Mouse (Mus musculus) heart, postnatal 25 days (tissue): ENCODE measurements around the gene Fam120a. TPM values are rescaled to one million over a fixed set of nuclear protein-coding genes. Genes with fewer than 3 reads are reported as not detected.

Experiments
- DNase-seq: peaks from one replicate; pipeline ENCODE4 v3.0.0; 2022; ENCODE audit warnings: low spot score
- intact Hi-C: fragments of 180-260 bp; cut with DNase I; formaldehyde crosslinking; loops from one replicate; pipeline ENCODE4 v1.15.1; 2025
- total RNA-seq, 2 experiments: library from RNA; stranded (reverse); gene quantifications; 2 replicates each; pipeline ENCODE4 v1.2.3; 2021

The Fam120a gene
- total RNA-seq, 2 experiments from 2014 or later: 110 to 116 TPM

DNA sequence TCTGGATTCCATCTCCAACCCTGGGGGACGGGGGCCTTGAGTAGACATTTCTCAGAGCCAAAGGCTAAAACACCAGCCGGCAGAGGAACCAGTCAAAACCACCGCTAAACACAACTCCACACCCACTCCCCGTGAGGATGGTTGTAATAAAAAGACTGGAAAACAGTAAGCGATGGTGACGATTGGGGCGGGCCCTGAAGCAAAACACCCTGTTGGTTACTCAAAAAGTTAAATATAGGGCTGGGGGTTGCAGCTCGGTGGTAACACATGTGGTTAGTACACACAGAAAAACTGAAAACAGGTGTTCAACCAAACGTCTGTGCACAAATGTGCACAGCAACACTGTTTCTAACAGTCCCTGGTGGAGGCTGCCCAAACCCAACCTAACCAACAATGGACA lies 104.3 kb downstream of the Fam120a start:
- intact Hi-C loops: no loop called here
- no peak for DNase-seq

DNA sequence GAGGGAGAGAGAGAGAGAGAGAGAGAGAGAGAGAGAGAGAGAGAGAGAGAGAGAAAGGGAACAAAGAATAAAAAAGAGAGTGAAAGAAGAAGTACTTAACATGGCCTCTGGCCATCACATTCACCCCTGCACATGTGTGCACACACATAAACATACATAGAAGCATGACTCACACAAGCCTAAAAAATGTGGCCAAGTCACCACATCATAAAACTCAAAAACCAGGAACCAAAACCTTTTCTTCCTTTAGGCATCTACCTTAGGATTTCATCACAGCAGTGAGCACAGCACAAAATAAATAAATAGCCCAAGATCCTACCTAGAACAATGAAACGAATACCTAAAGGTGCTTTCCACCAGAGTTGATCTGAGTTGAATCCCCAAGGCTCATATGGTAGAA lies 105.9 kb downstream of the Fam120a start:
- intact Hi-C loops: no loop called here
- DNase-seq: no peak

DNA sequence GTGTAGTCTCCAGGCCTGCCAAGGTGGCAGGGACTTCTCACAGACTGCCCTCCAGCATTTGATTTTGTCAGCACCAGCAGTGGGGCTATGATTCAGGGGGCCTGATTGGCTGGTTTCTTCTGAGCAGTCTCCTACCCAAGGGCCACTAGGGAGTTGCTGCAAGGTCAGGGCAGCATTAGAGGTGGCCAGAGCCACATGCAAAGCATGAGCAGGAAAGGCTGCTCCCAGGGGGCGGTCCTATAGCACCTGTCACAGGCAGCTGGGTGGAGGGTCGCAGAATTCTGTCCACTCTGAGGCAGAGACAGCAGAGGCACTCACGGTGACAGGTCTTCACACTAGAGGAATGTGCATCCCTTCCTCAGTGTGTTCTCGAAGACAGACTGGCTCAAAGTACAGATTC lies 109.0 kb downstream of the Fam120a start:
- intact Hi-C loops: no loop called here
- DNase-seq: no peak

DNA sequence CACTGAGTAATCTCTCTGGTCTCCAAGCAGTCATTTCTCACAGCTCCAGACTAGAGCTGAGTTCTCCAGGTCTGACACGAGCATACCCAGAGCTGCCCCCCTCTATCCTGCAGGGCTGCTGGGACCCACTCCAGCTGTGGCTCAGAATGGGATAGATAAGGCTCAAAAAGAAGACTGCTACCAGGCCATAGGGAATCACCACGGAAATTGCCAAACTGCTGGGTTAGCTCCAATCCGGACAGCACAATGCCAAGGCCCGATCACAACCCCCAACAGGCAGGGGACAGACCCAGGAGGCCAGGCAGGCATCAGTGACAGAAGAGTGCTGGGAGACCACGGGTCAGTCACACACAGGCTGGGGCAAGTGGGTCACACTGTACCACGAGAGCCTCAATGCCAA lies 109.8 kb downstream of the Fam120a start:
- intact Hi-C loops: no loop called here
- DNase-seq: no peak

DNA sequence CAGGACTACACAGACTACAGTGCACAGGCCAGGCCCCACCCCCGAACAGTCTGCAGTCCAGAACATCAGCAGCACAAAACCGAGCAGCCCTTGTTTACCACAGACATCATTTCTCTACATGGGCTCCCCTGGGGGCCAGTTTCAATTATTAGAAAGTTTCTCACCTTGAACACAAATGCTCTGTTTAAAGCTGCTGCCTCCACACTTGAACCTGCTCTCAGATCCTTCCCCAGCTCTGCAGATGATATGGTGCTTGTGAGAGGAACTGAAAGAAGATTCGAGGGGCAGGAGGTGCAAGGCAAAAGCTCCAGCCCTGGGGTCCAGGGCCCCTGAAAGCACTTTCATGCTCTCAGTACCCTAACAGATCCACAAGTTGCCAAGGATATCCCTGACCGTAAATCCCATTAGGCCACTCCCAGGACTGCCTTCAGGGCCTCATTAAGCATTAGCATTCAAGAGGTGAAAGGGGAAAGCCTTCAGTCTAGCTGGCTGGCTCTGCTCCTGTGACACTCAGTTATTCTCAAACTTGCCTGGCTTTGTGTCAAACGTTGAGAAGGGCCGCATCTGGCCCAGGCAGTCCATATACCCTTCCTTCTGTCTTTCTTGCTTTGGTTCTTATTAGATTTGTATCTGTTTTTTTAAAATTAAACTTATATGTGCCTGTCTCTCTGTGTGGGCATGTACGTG lies 110.4 kb downstream of the Fam120a start:
- DNase-seq: no peak
- intact Hi-C loops: no loop called here

DNA sequence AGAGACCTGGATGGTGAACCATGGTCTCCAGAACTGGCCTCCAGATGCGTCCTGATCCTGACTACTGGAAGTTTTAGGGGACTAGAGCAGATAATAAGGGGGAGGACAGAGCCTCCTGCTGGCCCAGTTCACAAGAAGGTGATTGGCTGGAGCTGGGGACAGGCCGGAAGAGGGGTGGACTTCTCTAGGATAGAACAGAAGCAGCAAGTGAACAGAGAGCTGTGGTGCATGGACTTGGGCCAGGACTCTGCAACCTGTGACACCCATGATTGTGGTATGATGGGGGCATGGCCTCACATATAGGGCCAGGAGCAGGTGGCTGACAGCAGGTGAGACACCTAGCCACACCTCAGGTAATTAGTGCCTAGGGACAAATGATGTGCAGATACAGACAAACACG lies 113.9 kb downstream of the Fam120a start:
- intact Hi-C loops: no loop called here
- no peak for DNase-seq

DNA sequence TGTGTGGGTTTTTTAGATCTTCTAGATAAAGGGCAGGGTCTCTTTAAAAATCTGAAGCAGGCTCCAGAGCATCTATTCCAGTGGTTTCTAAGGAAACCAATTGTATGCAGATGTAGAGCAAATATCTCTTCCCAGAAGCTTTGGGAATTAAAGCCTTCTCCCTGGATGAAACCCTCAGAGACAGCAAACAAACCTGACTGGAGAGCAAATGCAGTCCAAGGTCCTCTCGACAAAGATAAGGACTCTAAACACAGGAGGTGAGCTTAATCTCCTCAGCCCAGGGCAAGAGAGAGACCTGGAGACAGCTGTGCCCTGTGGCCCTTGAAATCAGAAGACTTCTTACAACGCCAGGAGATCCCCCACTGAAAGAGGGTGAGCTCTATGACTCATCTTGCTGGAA lies 114.3 kb downstream of the Fam120a start:
- intact Hi-C loops: no loop called here
- no peak for DNase-seq

DNA sequence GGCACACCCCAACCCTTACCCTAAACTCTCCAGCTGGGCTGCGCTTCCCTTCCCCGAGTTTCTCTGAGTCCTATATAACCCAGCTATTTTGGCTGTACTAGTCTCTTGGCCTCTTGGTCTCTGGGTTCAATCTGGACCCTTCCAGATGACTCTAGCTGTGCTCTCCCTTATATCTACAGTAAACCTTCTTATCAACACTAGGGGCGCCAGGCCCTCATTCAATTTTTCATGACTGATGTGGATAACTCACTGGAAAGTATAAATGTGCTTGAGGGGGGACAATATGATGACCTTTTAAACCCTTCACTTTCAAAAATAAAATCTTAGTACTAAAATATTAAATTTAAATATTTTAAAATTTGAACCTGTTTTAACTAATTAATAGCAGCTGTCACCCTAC lies 115.0 kb downstream of the Fam120a start:
- no peak for DNase-seq
- intact Hi-C loops: no loop called here

DNA sequence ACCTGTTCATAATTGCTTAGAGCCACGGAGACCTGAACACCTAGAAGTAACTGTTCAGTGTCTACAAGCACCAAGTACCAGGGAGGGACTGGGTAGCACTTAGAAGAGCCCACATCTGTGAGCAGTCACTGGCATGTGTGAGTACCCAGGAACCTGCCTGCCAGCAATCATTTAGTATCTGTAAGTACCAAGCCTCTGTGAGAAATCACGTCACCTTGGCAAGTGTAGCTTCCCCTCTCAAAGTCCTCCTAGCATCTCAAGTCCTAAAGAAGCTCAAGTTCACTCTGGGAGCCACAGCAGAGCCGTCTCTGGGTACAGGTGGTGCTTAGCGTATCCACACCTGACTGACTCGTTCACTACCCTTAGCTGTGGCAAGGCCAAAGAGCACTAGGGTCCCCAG lies 116.1 kb downstream of the Fam120a start:
- intact Hi-C loops: no loop called here
- DNase-seq: no peak

DNA sequence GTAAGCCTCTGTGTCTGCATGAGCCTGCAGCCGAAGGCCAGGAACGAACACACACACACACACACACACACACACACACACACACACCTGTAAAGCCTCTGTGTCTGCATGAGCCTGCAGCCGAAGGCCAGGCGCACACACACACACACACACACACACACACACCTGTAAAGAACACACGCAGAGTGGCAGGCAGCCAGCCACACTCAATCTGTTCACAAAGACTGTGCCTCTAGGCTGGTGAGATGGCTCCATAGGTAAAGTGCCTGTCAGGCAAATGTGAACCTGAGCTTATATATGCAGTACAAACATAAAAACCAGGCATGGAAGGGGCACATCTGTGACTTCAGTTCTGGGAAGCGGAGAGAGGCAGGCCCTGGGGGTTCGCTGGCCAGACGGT lies 117.0 kb downstream of the Fam120a start:
- intact Hi-C loops: no loop called here
- no peak for DNase-seq

DNA sequence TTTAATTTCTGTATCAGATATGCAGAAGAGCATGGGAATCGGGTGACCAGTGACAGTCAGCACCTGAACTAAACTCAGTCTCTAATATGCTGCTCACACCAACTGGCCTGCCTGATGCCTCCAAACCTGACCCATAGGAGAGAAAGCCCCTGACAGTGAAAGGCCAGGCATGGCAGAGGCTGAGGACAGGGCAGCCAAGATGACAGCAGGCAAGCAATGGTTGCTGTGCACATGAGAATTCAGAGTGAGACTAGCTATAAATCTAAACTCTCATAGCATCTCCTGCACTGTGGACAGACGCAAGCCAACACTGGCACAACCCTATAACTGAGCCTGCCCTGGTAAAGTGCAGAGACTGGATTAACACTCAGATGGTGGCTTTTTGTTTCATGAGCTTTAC lies 117.5 kb downstream of the Fam120a start:
- DNase-seq: no peak
- intact Hi-C loops: no loop called here

DNA sequence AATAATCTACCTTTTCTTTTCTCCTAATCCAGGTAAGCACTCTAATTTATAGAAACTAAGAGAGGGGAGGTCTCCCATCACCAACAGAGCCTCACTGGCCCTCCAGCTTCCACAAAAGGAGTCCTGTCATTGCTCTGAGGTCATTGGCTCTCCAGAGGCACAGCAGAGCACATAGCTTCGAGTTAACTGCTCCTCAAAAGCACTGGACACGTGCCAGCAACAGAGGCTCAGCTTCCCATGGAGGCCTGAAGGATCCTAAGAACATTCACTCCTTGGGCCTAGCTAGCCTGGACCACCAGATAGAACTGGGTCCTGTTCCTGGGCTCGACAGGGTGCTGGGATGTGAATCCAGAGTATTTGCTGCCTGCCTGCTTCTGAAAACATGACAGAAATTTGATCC lies 118.7 kb downstream of the Fam120a start:
- intact Hi-C loops: no loop called here
- no peak for DNase-seq

DNA sequence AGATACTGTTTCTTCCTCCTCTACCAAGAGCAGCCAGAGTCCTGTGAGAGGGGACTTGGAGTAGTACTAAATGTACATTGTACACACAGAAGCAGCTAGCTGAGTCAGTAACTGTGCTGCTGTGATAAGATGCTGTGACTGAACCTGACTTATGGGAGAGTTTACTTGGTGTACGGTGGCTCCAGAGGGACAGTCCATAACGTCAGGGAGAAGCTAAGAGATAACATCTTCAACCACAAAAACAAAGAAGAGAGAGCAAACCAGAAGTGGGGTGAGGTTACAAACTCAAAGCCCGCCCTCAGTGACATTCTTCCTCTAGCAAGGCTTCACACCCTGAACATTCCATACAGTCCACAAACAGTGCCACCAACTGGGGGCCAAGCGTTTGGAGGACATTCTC lies 122.5 kb downstream of the Fam120a start:
- no peak for DNase-seq
- intact Hi-C loops: no loop called here

DNA sequence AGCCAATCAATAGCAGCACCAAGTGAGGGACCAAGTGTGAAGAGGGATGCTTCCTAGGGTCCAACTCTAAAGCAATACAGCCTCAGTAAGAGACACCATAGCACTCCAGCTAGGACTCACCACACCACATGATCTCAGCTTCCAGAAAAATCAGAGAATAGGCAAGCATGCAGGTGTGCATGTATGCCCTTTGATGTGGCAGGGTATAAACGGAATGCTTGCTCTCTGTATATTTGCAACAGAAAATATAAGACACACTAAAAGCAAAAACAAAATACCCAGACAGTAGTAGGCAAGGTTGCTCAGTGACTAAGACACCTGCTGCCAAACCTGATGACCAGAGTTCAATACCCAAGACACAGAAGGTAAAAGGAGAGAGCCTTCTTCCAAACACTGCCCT lies 124.3 kb downstream of the Fam120a start:
- intact Hi-C loops: no loop called here
- no peak for DNase-seq

DNA sequence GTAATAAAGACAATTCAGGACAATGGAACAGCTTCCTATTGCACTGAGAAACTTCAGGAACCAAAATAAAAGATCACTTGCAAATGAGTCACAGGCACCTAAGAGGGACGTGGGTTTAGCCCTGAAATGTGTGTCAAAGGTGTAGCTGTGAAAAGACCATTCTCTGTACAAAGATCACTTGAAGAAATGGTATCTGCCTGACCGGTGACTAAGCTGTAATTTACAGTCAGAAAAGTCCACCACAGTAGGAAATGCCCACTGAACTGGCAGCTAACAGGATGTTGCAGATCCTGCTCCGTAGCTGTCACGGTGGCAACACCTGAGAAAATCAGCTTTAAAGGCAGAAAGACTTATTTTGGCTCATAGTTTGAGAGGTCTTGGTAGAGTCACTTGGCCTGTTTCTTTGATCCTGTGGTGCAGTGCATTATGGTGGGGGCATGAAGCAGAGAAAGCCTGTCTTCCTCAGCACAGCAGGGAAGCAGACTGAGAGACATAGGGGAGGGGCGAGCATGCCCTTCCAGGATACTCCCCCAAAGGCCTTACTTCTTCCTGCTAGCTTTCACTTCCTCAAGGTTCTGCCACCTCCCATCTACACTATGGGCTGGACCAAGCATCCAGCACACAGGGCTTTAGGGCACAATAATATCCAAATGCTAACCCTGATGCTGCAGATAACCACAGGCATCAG lies 125.8 kb downstream of the Fam120a start:
- no peak for DNase-seq
- intact Hi-C loops: no loop called here

DNA sequence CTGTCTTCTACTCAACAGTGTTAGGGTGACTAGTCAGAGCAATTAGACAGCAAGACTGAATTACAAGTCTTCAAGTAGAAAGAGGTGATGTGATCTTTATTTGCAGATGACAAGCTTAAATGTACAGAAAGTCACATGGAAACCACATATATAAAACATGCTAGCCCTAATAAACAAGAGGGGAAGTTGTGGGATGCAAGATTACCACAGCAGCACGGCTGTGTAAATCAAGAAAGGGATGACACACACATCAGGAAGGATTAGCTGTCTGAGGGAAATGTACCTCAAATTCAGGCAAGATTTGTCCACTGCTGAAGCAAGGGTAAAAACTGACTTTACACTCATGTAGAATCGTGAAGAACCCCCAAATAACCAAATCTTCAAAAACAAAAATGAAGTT lies 129.5 kb downstream of the Fam120a start:
- intact Hi-C loops: no loop called here

DNA sequence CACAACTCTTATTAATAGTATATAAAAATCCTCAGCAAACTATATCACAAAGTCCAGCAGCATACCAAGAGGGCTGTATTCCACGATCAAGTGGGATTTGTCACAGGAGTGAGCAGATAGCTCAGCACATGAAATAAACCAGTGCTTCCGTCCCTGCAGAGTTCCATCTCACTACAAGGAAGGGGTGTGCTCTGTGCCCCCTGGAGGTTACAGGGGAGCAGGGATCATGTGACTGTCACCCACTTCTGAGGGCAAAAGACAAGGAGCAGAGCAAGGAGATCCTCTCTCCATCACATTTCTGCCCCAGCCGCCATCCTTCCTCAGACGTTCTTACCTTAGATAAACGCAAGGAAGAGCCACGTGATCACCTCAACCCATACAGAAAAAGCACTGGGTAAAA lies 130.3 kb downstream of the Fam120a start:
- intact Hi-C loops: no loop called here
- no peak for DNase-seq

More for the DNA sequence above, 129.5 kb downstream of the Fam120a start:
- no peak for DNase-seq

DNA sequence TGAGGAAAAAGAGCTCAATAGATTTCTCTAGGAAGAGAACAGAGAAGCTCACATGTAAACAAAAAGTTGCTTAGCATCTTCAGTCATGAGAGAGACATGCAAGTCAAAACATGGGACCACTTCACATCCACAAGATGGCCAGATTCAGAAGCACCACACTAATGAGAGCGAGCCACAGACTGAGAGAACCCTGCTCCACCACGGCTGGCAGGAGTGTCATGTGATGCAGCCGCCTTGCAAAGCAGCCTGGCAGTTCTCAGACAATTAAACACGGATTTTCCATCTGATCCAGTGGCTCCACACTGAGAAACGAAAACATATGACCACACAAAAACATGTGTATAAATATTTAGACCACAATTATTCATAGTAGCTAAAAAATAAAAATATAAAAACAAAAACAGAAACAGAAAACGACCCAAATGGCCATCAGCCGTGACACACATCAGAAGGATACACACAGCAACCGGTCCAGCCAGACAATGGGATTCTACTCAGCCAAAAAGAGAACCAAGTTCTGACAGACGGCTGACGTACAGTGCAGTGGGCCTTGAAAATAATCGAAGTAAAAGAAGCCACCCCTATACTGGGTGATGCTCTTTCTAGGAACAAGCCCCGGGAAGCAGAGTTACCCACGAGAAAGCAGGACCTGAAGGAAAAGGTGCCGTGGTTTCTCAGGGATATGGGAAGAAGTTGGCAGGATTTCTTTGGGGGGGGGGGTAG lies 137.1 kb downstream of the Fam120a start:
- intact Hi-C loops: no loop called here
- DNase-seq: no peak

DNA sequence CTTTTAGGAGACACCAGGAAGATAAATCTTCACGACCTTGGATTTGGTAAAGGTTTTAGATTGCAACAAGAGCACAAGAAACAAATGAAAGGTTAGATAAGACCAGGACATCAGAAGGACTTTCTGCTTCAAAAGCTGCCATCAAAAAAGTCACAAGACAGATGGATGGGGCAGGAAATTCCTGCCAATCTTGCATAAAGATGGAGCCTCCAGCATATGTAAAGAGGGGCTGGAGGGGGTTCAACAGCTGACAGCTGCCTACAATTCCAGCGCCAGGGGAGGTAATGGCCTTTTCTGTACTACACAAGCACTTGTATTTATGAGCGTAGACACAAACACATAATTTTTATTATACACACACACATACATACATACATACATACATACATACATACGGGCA lies 138.0 kb downstream of the Fam120a start:
- DNase-seq: no peak
- intact Hi-C loops: no loop called here
